Mouse (Mus musculus) stomach, embryonic 14.5 days (tissue): ENCODE measurements around the gene Snta1. TPM values are rescaled to one million over a fixed set of nuclear protein-coding genes. Genes with fewer than 3 reads are reported as not detected.
A peak's percentile ranks its signal among the peaks of the same experiment; 100 is the strongest.

Source experiments
- ATAC-seq: fragments of 200-750 bp; cut with Nextera tagmentation; 2 replicates; pipeline ENCODE4 v1.8.0; 2017; ENCODE audit warnings: low read depth, moderate TSS enrichment; ENCODE audit not compliant: insufficient number of reproducible peaks, insufficient read depth, low FRiP score
- H3K27ac ChIP-seq: fragments of 300-500 bp; sonication (generic); 2 replicates; pipeline ENCODE4 v1.5.1; 2014; ENCODE audit warnings: mild to moderate bottlenecking, low read length, moderate library complexity, mixed read lengths
- H3K27me3 ChIP-seq: fragments of 300-500 bp; sonication (generic); 2 replicates; pipeline ENCODE4 v1.6.1; 2014; ENCODE audit warnings: low read length, control low read depth, mixed read lengths; ENCODE audit not compliant: control insufficient read depth, insufficient read depth
- H3K36me3 ChIP-seq: fragments of 300-500 bp; sonication (generic); 2 replicates; pipeline ENCODE4 v1.6.1; 2014; ENCODE audit warnings: mild to moderate bottlenecking, control low read depth, low read length, moderate library complexity, mixed read lengths; ENCODE audit not compliant: control insufficient read depth, insufficient read depth
- H3K4me1 ChIP-seq: fragments of 300-500 bp; sonication (generic); 2 replicates; pipeline ENCODE4 v1.6.1; 2014; ENCODE audit warnings: low read length, control low read depth, mixed read lengths; ENCODE audit not compliant: control insufficient read depth, insufficient read depth
- H3K4me2 ChIP-seq: fragments of 300-500 bp; sonication (generic); replicated peaks from 2 replicates; pipeline ENCODE4 v1.6.1; 2014; ENCODE audit warnings: low read depth, low read length, control low read depth
- H3K4me3 ChIP-seq: fragments of 300-500 bp; sonication (generic); 2 replicates; pipeline ENCODE4 v1.5.1; 2014; ENCODE audit warnings: low read depth, low read length, control low read depth
- H3K9ac ChIP-seq: fragments of 300-500 bp; sonication (generic); replicated peaks from 2 replicates; pipeline ENCODE4 v1.6.1; 2014; ENCODE audit warnings: low read depth, mild to moderate bottlenecking, control low read depth, low read length, moderate library complexity, mixed read lengths
- H3K9me3 ChIP-seq: fragments of 300-500 bp; sonication (generic); 2 replicates; pipeline ENCODE4 v1.6.1; 2016; ENCODE audit warnings: low read depth, low read length, control low read depth; ENCODE audit not compliant: control insufficient read depth
- WGBS: fragments of 180-500 bp; shearing (Covaris S2); extraction: QIAGEN DNeasy Blood & Tissue Kit; methylation state at CpG from one replicate; pipeline ENCODE4 v1.1.7; 2014; 5-methylcytosine and 5-hydroxymethylcytosine counted together
- polyA plus RNA-seq: library from polyadenylated mRNA; unstranded; fragments of >200 nt; fragmentation: Nextera tagmentation; extraction: Ambion mirVana; gene quantifications from 2 replicates; pipeline ENCODE4 v1.2.1, GENCODE M21; 2014

Gene Snta1
- polyA plus RNA-seq, 1 experiment from 2014 or later: 2.4 TPM

GRCm38 (mm10) chr2:154440453-154440852, 32.6 kb upstream of the Snta1 start:
- H3K4me1 ChIP-seq: peaks cover 16% of the 10 kb centered on the region; the same call in 1 of the 2 replicates
- H3K4me2 ChIP-seq: no peak overlapping the region
- H3K9ac ChIP-seq: no peak overlapping the region
- no peaks in the 10 kb centered on the region for H3K36me3 ChIP-seq
- H3K9me3 ChIP-seq: no peaks in the 10 kb centered on the region
- no peak overlapping the region for H3K27ac ChIP-seq
- no peaks in the 10 kb centered on the region for H3K27me3 ChIP-seq
- H3K4me3 ChIP-seq: no peak overlapping the region
- ATAC-seq: no peak

DNA sequence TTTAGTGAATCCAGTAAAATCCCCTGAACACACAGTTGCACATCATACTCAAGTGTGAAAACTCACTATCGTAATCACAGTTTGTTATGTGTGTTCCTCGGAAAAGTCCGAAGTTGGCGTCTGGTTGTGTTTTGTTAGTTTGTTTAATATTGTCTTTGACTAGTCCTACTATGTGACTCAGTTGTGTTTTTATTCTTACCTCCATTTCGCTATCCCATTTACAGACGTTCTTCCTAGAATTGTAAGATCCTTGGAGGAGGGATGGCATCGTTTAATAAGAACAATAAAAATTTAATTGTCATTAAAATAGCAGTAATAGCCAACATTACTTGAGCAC, 29.3 kb upstream of the Snta1 start:
- Histone ChIP-seq H3K9ac (peak overlapping the region; percentile 97), H3K4me3 (peak overlapping the region; percentile 91), H3K4me2 (peak overlapping the region; percentile 56), H3K27me3 (no peaks in the 10 kb centered on the region), H3K4me1 (peaks cover 16% of the 10 kb centered on the region; the same call in 1 of the 2 replicates), H3K9me3 (no peaks in the 10 kb centered on the region), H3K36me3 (no peaks in the 10 kb centered on the region), H3K27ac (no peak overlapping the region)
- ATAC-seq: no peak
- WGBS: 12% methylated on average over 7 of the region's 7 CpGs

DNA sequence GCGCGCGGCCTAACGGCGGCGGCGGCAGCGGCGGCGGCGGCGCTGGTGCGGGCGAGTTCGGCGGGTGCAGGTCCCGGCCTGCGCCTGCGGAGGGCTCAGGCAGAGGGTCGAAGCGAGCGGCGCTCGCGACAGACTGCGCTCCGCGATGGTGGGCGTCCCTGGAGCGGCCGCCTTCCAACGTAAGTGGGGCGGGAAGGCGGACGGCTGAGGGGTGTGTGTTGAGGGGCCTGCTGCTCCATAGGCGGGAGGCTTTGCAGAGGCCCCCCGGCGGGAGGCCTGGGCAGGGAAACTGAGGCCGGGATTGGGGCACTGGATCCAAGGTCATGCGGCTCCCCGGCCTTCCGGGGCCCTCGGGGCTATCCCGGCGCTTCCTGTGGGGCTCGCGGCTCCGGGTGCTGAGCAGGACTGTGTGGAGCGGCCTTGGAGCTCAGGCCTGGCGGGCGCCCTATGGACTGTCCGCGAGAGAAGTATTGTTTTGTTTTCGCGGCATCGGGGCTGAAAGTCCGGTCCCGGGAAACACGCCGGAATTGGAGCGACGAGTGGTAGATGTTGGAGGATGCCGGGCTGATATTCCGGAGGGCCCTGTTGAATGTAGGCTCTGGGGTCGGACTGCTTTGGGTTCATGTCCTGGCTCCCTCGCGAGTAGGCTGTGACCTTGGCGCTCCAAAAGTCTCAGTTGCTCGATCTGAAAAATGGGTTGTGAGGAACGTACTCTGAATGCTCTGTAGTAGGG, 28.7 kb upstream of the Snta1 start, which contains the start of gene Cbfa2t2:
TSS of gene Cbfa2t2 (plus strand) at position 24 of the 733 bp plus-strand sequence.
- peak within 1 kb of the TSS; percentile 56 for H3K4me2 ChIP-seq
- H3K36me3 ChIP-seq: no peaks in the 10 kb centered on the region
- WGBS: under 1% methylated on average over 54 of the region's 70 CpGs
- peak within 1 kb of the TSS; percentile 97 for H3K9ac ChIP-seq
- peak within 1 kb of the TSS; percentile 91 for H3K4me3 ChIP-seq
- no peaks in the 10 kb centered on the region for H3K27me3 ChIP-seq
- peaks cover 16% of the 10 kb centered on the region; the same call in 1 of the 2 replicates for H3K4me1 ChIP-seq
- peak; percentile 68 for ATAC-seq
- H3K9me3 ChIP-seq: no peaks in the 10 kb centered on the region
- H3K27ac ChIP-seq: peak within 1 kb of the TSS; percentile 96

- H3K36me3 ChIP-seq: no peaks in the 10 kb centered on the region
- ATAC-seq: peak; percentile 99
- no peaks in the 10 kb centered on the region for H3K27me3 ChIP-seq
- no peaks in the 10 kb centered on the region for H3K9me3 ChIP-seq
- peak overlapping the region; percentile 97 for H3K9ac ChIP-seq
- H3K27ac ChIP-seq: no peak overlapping the region
- WGBS: under 1% methylated on average over 43 of the region's 44 CpGs
- peak overlapping the region; percentile 91 for H3K4me3 ChIP-seq
- H3K4me1 ChIP-seq: peaks cover 16% of the 10 kb centered on the region; the same call in 1 of the 2 replicates
- H3K4me2 ChIP-seq: peak overlapping the region; percentile 27
Measured at GRCm38 (mm10) chr2:154436076-154436457, 28.2 kb upstream of the Snta1 start.

DNA sequence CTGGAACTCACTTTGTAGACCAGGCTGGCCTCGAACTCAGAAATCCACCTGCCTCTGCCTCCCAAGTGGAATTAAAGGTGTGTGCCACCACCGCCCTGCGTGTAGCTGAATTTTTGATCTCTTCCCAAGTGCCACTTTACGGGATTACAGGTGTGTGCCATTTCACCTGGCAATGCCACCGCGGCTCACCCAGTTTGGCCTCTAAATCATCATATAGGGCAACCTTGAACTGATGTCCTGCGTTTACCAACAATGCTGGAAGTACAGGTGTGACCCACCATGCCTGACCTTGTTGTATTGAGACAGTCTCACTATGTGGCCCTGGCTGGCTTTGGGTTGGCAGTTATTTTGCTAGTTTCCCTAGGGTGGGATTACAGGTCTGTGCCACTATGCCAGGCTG, 26.8 kb upstream of the Snta1 start:
- no peak overlapping the region for H3K9ac ChIP-seq
- WGBS: 94% methylated on average over 7 of the region's 7 CpGs
- no peaks in the 10 kb centered on the region for H3K36me3 ChIP-seq
- no peak overlapping the region for H3K27ac ChIP-seq
- no peak overlapping the region for H3K4me3 ChIP-seq
- no peaks in the 10 kb centered on the region for H3K9me3 ChIP-seq
- no peaks in the 10 kb centered on the region for H3K27me3 ChIP-seq
- no peak overlapping the region for H3K4me2 ChIP-seq
- ATAC-seq: no peak
- peaks cover 16% of the 10 kb centered on the region; the same call in 1 of the 2 replicates for H3K4me1 ChIP-seq

DNA sequence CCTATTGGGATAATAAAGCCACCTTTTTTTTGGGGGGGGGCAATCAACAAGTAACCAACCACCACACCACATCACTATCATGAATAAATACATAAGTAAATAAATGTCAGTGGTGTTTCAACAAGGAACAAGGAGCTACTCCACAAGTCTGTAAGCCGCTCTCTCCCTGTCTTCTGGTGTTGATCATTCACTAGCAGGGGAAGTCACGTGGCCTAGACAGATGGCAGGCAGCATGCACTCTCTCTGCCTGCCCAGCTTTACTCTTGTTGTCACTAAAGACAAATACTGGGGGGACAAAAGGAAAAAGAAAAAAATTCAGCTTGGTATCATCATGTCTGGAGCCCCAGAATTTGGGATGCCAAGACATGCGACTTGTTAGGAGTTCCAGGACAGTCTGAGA, 25.5 kb upstream of the Snta1 start:
- no peak for ATAC-seq
- no peaks in the 10 kb centered on the region for H3K9me3 ChIP-seq
- H3K4me3 ChIP-seq: no peak overlapping the region
- 62% methylated on average over 3 of the region's 3 CpGs for WGBS
- H3K9ac ChIP-seq: no peak overlapping the region
- no peaks in the 10 kb centered on the region for H3K27me3 ChIP-seq
- H3K36me3 ChIP-seq: no peaks in the 10 kb centered on the region
- no peak overlapping the region for H3K27ac ChIP-seq
- 0 out of 2 replicates have a peak, but pooled peaks cover 10% of the 10 kb centered on the region for H3K4me1 ChIP-seq
- no peak overlapping the region for H3K4me2 ChIP-seq

DNA sequence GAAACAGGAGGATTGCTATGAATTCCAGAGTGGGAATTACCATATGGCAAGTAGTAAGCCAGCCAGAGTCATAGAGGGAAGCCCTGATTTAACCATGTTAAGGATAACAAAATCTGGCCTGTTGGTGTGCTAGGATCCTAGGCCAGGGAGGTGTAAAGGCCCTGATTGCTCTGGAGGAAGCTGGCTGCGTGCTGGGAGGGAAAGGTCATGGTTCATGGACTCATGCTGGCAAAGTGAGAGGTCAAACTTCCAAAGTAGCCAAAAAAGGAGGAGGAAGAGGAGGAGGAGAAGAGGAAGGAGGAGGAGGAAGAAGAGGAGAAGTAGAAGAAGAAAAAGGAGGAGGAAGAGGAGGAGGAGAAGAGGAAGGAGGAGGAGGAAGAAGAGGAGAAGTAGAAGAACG, 24.8 kb upstream of the Snta1 start:
- WGBS: 70% methylated on average over 2 of the region's 2 CpGs
- Histone ChIP-seq H3K9ac (no peak overlapping the region), H3K4me3 (no peak overlapping the region), H3K27ac (no peak overlapping the region), H3K36me3 (no peaks in the 10 kb centered on the region), H3K9me3 (no peaks in the 10 kb centered on the region), H3K4me2 (no peak overlapping the region), H3K4me1 (0 out of 2 replicates have a peak, but pooled peaks cover 3% of the 10 kb centered on the region), H3K27me3 (no peaks in the 10 kb centered on the region)
- ATAC-seq: no peak

GRCm38 (mm10) chr2:154430566-154430965, 22.7 kb upstream of the Snta1 start:
- no peak for ATAC-seq
- Histone ChIP-seq H3K4me2 (no peak overlapping the region), H3K27me3 (no peaks in the 10 kb centered on the region), H3K4me1 (no peaks in the 10 kb centered on the region), H3K4me3 (no peak overlapping the region), H3K27ac (no peak overlapping the region), H3K36me3 (no peaks in the 10 kb centered on the region), H3K9ac (no peak overlapping the region), H3K9me3 (no peaks in the 10 kb centered on the region; the same call in 1 of the 2 replicates)
- 93% methylated on average over 2 of the region's 2 CpGs for WGBS
